Mouse (Mus musculus): ENCODE data around the gene Gas2l3. TPM values are rescaled to one million over a fixed set of nuclear protein-coding genes. Genes with fewer than 3 reads are reported as not detected.
A peak's percentile ranks its signal among the peaks of the same experiment; 100 is the strongest.

Gene Gas2l3
- polyA plus RNA-seq, 1 experiment from 2014 or later = 22.0 TPM

DNA sequence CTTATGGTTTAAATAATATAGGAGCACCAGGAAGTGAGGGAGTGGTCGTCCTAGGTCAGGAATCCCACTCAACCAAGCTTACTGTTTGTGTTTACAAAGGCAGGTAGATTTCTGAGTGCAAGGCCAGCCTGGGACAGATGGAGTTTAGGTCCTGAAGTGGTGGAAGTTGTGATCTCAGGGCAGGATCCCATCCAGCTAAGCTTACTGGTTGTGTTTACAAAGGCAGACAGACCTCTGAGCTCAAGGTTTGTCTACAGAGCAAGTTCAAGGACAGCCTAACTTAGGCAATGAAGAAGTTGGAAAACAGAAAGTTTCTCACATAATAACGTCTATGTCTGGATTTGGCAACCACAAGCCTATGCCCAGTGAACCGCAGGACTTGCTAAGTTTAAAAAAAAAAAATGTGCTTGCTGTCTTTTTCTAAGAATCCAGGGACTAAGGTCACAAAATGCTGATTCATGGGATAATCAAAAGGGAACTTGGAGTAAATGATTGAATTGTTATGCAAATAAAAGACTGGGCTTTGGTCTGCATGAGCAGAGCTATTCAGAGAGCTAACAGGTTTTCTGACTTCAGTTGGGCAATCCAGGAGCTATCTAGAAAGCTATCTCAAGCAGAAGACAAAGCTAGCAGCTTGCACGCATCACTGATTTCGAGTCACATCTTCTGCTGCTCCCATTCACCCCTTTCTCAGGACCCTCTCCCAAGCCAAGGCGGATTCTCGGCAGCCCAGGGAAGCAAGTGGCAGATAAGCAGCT, 27.0 kb upstream of the Gas2l3 start:
- H3K27me3 ChIP-seq = no peaks in the 10 kb centered on the region
- no peaks in the 10 kb centered on the region for H3K9me3 ChIP-seq
- no peak for ATAC-seq (ENCODE audit: borderline replicate concordance, extremely low read depth, low FRiP score, low TSS enrichment)
- H3K27ac ChIP-seq = no peak overlapping the region
- H3K4me1 ChIP-seq = no peaks in the 10 kb centered on the region
- no peak overlapping the region for H3K4me3 ChIP-seq
- no peaks in the 10 kb centered on the region for H3K36me3 ChIP-seq
- whole genome bisulfite sequencing = 74% methylated on average over 7 of the region's 7 CpGs
- H3K9ac ChIP-seq = no peak overlapping the region
- H3K4me2 ChIP-seq = no peak overlapping the region

DNA sequence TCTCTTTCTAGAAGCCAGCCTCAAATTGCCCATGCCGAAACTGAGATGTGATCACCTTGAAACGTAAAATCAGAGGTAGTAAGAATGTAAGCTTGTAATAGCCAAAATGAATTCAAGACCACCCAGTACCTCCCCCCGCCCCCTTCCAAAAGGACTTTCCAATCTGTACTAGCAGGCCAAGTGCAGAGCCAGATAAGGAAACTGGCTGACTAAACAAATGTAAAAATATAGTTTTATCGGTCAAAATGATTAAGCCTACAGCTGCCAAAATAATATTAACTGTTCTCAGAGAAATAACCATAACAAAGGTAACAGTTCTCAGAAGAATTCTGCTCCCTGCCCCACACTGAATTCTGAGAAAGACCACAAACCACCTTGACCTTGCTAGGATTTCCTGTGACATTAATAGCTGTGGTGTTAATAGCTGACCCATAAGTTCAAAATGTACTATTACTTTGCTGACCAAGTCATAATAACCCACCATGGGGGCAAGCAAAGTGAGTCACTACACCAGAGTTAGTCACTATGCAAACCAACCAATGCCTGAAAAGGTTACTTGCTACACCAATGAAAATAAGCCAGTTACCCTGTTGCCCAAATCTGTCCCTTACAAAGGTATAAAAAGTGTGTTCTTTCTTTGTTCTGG, 21.1 kb upstream of the Gas2l3 start:
- H3K9ac ChIP-seq = no peak overlapping the region
- no peak overlapping the region for H3K4me2 ChIP-seq
- H3K27ac ChIP-seq = no peak overlapping the region
- no peak for ATAC-seq (ENCODE audit: borderline replicate concordance, extremely low read depth, low FRiP score, low TSS enrichment)
- 61% methylated on average over 4 of the region's 4 CpGs for WGBS
- no peaks in the 10 kb centered on the region for H3K4me1 ChIP-seq
- H3K36me3 ChIP-seq = no peaks in the 10 kb centered on the region
- no peaks in the 10 kb centered on the region for H3K27me3 ChIP-seq
- H3K4me3 ChIP-seq = no peak overlapping the region
- H3K9me3 ChIP-seq = no peaks in the 10 kb centered on the region

DNA sequence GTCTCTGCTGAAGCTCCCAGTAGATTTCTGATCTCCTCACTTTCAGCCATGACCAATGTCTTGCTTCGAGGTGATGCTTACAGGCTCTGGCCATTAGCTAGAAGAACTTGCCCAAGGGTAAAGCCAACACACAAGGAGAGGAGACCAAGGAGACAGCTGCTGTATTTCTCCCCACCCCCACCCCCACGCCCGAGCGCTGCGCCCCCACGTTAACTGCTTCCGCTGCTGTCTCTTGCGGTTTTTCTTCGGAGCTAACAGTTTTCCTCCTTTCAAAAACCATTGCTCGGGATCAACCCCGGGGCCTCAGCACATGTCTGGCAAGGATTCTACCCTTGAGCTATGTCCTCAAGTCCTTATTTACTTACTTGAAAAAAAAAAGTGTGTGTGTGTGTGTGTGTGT, 19.1 kb upstream of the Gas2l3 start:
- Histone ChIP-seq H3K4me1 (no peaks in the 10 kb centered on the region), H3K36me3 (no peaks in the 10 kb centered on the region), H3K9me3 (no peaks in the 10 kb centered on the region), H3K4me2 (no peak overlapping the region), H3K4me3 (no peak overlapping the region), H3K27me3 (no peaks in the 10 kb centered on the region), H3K9ac (no peak overlapping the region), H3K27ac (no peak overlapping the region)
- 68% methylated on average over 11 of the region's 11 CpGs for WGBS
- ATAC-seq (ENCODE audit: borderline replicate concordance, extremely low read depth, low FRiP score, low TSS enrichment) = no peak

DNA sequence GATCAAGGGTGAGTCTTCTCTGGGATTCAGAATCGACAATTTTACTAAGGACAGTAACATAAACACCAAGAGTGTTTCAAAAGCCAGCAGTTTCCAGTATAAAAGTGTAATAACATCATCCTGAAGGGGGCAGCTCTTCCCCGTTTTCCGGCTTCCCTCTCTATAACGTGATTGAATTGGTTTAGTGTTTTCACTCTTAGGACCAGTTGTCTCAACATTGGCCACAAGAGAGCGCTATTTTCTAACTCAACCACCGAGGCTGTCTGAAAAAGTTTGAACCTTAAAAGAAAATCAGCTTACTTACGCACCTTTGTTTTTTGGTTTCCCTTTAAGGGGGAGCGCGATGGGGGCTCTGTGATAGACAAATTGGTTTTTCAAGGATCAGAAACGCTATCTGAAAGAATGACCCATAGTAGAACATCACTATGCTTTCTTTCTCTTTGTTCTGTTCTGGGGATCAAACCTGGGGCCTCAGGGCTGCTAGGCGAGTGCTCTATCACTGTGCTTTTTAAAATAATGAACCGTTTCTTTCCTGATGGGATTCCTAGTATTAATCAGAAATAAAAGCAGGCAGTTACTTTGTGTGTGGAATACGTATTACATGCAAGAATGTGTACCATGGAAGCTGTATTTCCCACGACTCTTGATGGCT, 18.2 kb upstream of the Gas2l3 start:
- H3K4me3 ChIP-seq = 0 out of 2 replicates have a peak overlapping the region, but pooled peaks have one; percentile 15
- ATAC-seq (ENCODE audit: borderline replicate concordance, extremely low read depth, low FRiP score, low TSS enrichment) = 0 out of 2 replicates have a peak, but pooled peaks have one; percentile 55

DNA sequence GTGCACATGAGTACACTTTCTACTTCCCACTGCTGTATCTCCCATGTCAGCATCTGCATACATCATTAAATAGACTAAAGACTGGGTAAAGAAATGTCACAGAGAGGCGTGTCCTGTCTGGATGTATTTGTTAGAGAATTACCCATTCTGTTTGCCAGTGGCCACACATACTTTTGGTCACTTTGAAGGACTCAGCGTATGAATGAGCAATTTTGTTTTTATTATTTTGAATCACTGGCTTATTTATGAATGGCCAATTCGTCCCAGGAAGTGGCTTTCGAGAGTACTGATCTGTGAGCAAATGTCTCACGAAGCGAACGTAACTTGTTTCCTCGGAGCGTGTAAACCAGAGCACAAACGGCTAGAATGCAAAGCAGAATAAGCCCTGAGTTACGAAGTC, 17.2 kb upstream of the Gas2l3 start:
- no peak overlapping the region for H3K9ac ChIP-seq

More for the DNA sequence above, 18.2 kb upstream of the Gas2l3 start:
- H3K4me2 ChIP-seq = peak overlapping the region; percentile 41; the same call in 1 of the 2 replicates
- H3K36me3 ChIP-seq = no peaks in the 10 kb centered on the region
- H3K9me3 ChIP-seq = no peaks in the 10 kb centered on the region
- H3K4me1 ChIP-seq = no peaks in the 10 kb centered on the region
- no peaks in the 10 kb centered on the region for H3K27me3 ChIP-seq
- H3K9ac ChIP-seq = no peak overlapping the region
- H3K27ac ChIP-seq = no peak overlapping the region
- WGBS = 15% methylated on average over 14 of the region's 14 CpGs

DNA sequence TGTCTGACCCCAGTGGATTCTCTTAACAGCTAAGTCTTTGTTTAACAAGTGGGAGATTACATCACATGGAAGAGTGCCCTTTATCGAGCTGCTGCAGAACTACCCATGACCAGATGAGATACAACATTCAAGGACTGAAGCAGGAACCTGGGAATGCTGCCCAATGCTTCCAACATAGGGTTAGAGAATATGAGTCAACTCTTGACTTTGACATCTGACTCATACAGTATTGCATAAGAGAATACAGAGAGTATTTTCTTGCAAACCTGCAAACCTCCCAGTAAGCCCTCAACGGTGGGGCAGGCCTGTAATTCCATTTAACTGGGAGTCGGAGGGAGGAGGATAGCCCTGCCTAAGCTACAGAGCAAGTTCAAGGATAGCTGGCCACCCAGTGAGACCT, 15.0 kb upstream of the Gas2l3 start:
- no peaks in the 10 kb centered on the region for H3K36me3 ChIP-seq
- no peaks in the 10 kb centered on the region for H3K4me1 ChIP-seq
- no peak overlapping the region for H3K27ac ChIP-seq
- H3K9me3 ChIP-seq = no peaks in the 10 kb centered on the region
- H3K4me2 ChIP-seq = no peak overlapping the region
- no peak overlapping the region for H3K9ac ChIP-seq
- no peak for ATAC-seq (ENCODE audit: borderline replicate concordance, extremely low read depth, low FRiP score, low TSS enrichment)
- no peak overlapping the region for H3K4me3 ChIP-seq
- WGBS = 59% methylated on average over 3 of the region's 3 CpGs
- no peaks in the 10 kb centered on the region for H3K27me3 ChIP-seq

More for the DNA sequence above, 17.2 kb upstream of the Gas2l3 start:
- Histone ChIP-seq H3K36me3 (no peaks in the 10 kb centered on the region), H3K4me2 (no peak overlapping the region), H3K4me3 (no peak overlapping the region), H3K9me3 (no peaks in the 10 kb centered on the region), H3K27ac (no peak overlapping the region), H3K27me3 (no peaks in the 10 kb centered on the region), H3K4me1 (no peaks in the 10 kb centered on the region)
- no peak for ATAC-seq (ENCODE audit: borderline replicate concordance, extremely low read depth, low FRiP score, low TSS enrichment)
- 88% methylated on average over 11 of the region's 11 CpGs for WGBS

DNA sequence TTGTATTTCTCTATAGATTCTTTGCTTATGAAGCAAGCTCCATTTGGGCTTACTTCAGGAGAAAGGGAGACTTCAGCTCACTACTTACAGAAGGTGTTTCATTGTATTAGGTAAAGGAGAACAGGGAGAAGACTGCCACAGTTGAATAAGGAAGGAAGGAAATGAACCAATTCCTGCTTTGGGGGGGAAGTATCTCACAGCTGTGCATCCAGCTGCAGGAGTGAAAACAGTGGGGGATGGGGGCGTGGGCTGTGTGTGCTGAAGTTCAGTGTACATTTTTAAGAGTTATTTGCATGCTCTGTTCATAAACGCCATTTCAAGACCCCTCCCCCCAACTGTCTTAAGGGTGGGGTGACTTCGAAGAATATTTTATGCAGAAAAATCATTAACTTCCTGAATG, 10.0 kb upstream of the Gas2l3 start:
- ATAC-seq (ENCODE audit: borderline replicate concordance, extremely low read depth, low FRiP score, low TSS enrichment) = no peak
- Histone ChIP-seq H3K4me3 (no peak overlapping the region), H3K9ac (no peak overlapping the region), H3K4me1 (no peaks in the 10 kb centered on the region), H3K4me2 (no peak overlapping the region), H3K9me3 (no peaks in the 10 kb centered on the region), H3K27ac (no peak overlapping the region), H3K27me3 (no peaks in the 10 kb centered on the region), H3K36me3 (no peaks in the 10 kb centered on the region)
- WGBS = 66% methylated on average over 3 of the region's 3 CpGs

DNA sequence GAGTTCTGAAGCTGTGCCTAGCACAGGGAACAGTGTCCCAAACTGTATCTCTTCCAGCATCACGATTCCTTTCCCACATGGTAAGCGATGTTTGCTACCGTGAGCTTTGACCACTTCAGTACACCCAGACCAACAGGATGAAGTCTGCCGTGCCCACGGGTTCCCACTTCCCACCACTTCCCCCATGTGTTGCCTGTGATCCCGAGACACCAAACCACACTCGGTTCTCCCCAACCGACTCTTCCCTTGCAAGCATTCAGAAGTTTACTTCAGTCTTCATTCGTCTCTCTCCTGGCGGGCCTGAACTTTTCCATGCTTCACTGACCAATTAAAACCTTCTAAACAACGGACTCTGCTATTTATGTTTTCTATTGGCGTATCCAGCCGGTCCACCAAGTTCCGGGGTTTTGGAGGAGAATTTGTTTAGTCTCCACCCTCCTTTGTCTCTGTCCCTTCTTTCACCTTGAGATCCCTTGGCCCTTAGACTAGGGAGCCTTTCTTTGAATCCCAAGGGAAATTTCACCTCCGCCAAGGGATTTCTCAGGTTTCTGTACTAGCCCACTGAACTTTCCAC, 9.4 kb upstream of the Gas2l3 start:
- no peak overlapping the region for H3K9ac ChIP-seq
- WGBS = 84% methylated on average over 15 of the region's 15 CpGs
- no peak overlapping the region for H3K4me3 ChIP-seq
- no peak overlapping the region for H3K27ac ChIP-seq
- no peak for ATAC-seq (ENCODE audit: borderline replicate concordance, extremely low read depth, low FRiP score, low TSS enrichment)
- H3K27me3 ChIP-seq = no peaks in the 10 kb centered on the region
- H3K36me3 ChIP-seq = no peaks in the 10 kb centered on the region
- H3K9me3 ChIP-seq = no peaks in the 10 kb centered on the region
- H3K4me1 ChIP-seq = no peaks in the 10 kb centered on the region
- no peak overlapping the region for H3K4me2 ChIP-seq

DNA sequence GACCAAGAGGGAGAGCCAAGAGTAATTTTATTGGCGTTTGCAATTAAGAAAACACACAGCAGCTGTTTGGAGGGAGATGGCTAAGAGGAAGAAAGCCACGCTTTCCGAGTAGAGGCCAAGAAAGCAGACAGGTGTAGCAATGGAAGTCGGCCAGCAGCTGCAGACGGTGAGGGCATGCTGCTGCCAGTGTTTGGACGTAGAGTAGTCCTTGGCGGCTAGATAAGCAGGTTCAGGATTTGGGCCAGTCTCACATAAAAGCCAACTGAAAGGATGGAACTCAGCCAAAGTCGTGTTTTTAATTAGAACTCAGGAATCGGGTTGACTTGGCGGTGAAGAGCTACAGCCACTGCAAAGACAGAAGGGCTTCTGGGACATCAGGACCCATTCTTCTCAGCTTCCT, 6.6 kb upstream of the Gas2l3 start:
- H3K4me1 ChIP-seq = no peaks in the 10 kb centered on the region
- H3K27ac ChIP-seq = no peak overlapping the region
- no peaks in the 10 kb centered on the region for H3K36me3 ChIP-seq
- no peak overlapping the region for H3K4me3 ChIP-seq
- no peak overlapping the region for H3K4me2 ChIP-seq
- 46% methylated on average over 10 of the region's 10 CpGs for WGBS
- no peaks in the 10 kb centered on the region for H3K27me3 ChIP-seq
- ATAC-seq (ENCODE audit: borderline replicate concordance, extremely low read depth, low FRiP score, low TSS enrichment) = no peak
- H3K9me3 ChIP-seq = no peaks in the 10 kb centered on the region
- H3K9ac ChIP-seq = no peak overlapping the region

DNA sequence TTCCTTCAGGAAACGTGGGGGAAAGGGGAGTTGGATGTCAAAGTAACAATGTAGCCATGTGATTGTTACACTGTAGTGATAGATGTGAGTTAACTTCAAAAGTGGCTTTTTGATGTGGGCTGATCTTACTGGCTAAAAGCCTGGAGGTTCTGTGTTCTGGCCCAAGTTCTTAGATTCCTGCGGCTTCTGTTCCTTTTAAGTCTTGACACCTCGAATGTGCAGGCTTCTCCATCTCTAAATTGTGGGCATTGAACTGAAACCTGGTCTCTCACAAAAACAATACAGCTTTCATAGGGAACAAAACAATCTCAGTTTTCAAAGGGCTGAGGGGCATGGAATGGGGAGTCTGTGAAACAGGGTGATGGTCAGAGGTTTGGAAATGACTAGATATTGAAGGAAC, 614 bp upstream of the Gas2l3 start:
- Histone ChIP-seq H3K4me2 (peak overlapping the region; percentile 73), H3K27ac (peak overlapping the region; percentile 90), H3K4me1 (peaks cover 15% of the 10 kb centered on the region), H3K4me3 (peak overlapping the region; percentile 82), H3K9me3 (no peaks in the 10 kb centered on the region), H3K36me3 (no peaks in the 10 kb centered on the region; the same call in 1 of the 2 replicates), H3K27me3 (no peaks in the 10 kb centered on the region), H3K9ac (peak overlapping the region; percentile 67; the same call in 1 of the 2 replicates)
- WGBS = 34% methylated on average over 3 of the region's 3 CpGs
- ATAC-seq (ENCODE audit: borderline replicate concordance, extremely low read depth, low FRiP score, low TSS enrichment) = no peak

DNA sequence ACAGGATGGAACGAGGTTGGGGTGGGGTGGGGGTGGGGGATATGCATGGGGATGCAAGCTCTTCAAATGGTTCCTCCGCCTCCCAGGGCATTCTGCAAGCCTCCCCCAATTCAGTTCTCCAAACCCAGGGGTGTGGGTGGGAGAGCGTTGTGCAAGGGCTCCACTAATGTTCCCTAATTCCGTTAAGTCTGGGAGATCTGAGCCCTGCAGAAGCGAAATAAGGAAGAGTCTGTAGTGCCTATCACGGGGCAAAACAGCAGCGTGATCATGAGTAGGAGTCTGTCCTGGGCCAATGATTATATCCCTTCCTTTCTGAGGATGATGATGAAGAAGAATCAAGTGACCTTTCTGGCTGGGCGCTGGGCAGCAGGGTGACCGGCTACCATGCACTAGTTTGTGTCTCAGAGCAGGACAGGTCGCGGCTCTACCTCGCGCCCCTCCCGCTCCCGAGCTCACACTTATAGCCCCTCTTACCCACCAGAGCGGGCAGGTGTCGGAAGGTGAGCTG, 598 bp downstream of the Gas2l3 start:
- H3K4me3 ChIP-seq = peak overlapping the region; percentile 82

More for the DNA sequence above, 598 bp downstream of the Gas2l3 start:
- Histone ChIP-seq H3K36me3 (no peaks in the 10 kb centered on the region; the same call in 1 of the 2 replicates), H3K9ac (peak overlapping the region; percentile 67), H3K4me2 (peak overlapping the region; percentile 73), H3K27me3 (no peaks in the 10 kb centered on the region), H3K27ac (peak overlapping the region; percentile 90), H3K9me3 (no peaks in the 10 kb centered on the region), H3K4me1 (peaks cover 15% of the 10 kb centered on the region)
- under 1% methylated on average over 17 of the region's 17 CpGs for WGBS
- no peak; the same call in none of the 2 replicates for ATAC-seq (ENCODE audit: borderline replicate concordance, extremely low read depth, low FRiP score, low TSS enrichment)
